Mouse (Mus musculus) neural tube, postnatal 0 days (tissue): ENCODE results near the gene Cntnap1. TPM values are rescaled to one million over a fixed set of nuclear protein-coding genes. Genes with fewer than 3 reads are reported as not detected.

Source experiments
- microRNA-seq: library from miRNA; unstranded; fragments of <30 nt; microRNA quantifications from one replicate; pipeline ENCODE4, GENCODE M21; 2016
- polyA plus RNA-seq: library from polyadenylated mRNA; unstranded; fragments of >200 nt; fragmentation: Nextera tagmentation; extraction: Ambion mirVana; gene quantifications from 2 replicates; pipeline ENCODE4 v1.2.1, GENCODE M21; 2015

The Cntnap1 gene
- polyA plus RNA-seq, result 13.6 and 14.3 TPM in 2 replicates

DNA sequence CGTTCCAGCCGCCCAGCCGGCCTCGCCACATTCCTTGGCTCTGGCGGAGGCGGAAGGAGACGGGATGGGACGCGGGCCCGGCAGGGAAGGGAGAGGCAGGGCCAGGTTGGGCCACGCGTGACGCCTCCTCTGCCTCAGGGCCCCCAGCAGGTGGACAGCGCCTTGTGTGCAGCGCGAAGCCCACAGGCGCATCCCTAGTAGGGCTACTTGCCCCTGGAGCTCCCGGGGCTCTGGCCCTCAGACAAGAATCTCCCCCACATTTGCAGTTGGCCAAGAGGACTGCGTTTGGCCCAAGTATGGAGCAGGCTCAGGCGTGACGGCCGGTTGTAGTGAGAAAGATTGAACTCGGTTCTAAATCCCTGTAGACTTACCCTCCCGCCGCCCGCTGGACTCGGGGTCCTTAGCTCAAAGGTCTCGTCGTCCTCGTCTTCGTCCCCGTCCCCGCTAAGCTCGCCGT lies at the start of gene Cntnap1:
TSS of gene Cntnap1 (plus strand) at position 170 of the 457 bp plus-strand sequence.

GRCm38 (mm10) chr11:101155728-101156371 lies 14.5 kb upstream of the Cntnap1 start, which contains the start of gene Tubg2:
Tubg2 (plus strand) TSS chr11:101155907.

GRCm38 (mm10) chr11:101170811-101171610 lies 688 bp downstream of the Cntnap1 start, which contains the start of gene Plekhh3:
Plekhh3 (minus strand) TSS chr11:101171351.

GRCm38 (mm10) chr11:101174851-101175628 lies 4.7 kb downstream of the Cntnap1 start, which contains the start of gene Ccr10:
Ccr10 (minus strand) TSS chr11:101175443.

GRCm38 (mm10) chr11:101226065-101226701 lies 55.9 kb downstream of the Cntnap1 start, which contains the start of gene Ezh1:
Ezh1 (minus strand) TSS chr11:101226463.

Small RNA genes within 50 kb of the gene (microRNA-seq; reads per million reads assigned to microRNA genes)
- gene Gm27626, result not detected

Other genes starting within 250 kb of the Cntnap1 start
- 49.0 and 55.4 TPM in 2 replicates for gene Stat3, start 231.0 kb upstream of the Cntnap1 start, polyA plus RNA-seq
- gene Cavin1, start 199.6 kb upstream of the Cntnap1 start, polyA plus RNA-seq, result 52.5 and 68.3 TPM in 2 replicates
- 156 and 176 TPM in 2 replicates for gene Atp6v0a1, start 161.1 kb upstream of the Cntnap1 start, polyA plus RNA-seq
- 12.8 and 12.9 TPM in 2 replicates for gene Naglu, start 100.5 kb upstream of the Cntnap1 start, polyA plus RNA-seq
- gene Hsd17b1, start 92.1 kb upstream of the Cntnap1 start, polyA plus RNA-seq, result 0.18 and 0.28 TPM in 2 replicates
- gene Coasy, start 88.0 kb upstream of the Cntnap1 start, polyA plus RNA-seq, result 30.7 and 32.2 TPM in 2 replicates
- gene Mlx, start 83.2 kb upstream of the Cntnap1 start, polyA plus RNA-seq, result 66.4 and 68.3 TPM in 2 replicates
- gene Psmc3ip, start 75.1 kb upstream of the Cntnap1 start, polyA plus RNA-seq, result 11.4 and 15.9 TPM in 2 replicates
- gene Retreg3, start 50.6 kb upstream of the Cntnap1 start, polyA plus RNA-seq, result 21.0 and 22.1 TPM in 2 replicates
- gene Tubg1, start 50.6 kb upstream of the Cntnap1 start, polyA plus RNA-seq, result 61.3 and 65.4 TPM in 2 replicates
- gene Tubg2, start 14.6 kb upstream of the Cntnap1 start, polyA plus RNA-seq, result 62.5 and 67.4 TPM in 2 replicates
- gene Plekhh3, start 828 bp downstream of the Cntnap1 start, polyA plus RNA-seq, result 7.9 and 10.5 TPM in 2 replicates
- gene Ccr10, start 4.9 kb downstream of the Cntnap1 start, polyA plus RNA-seq, result 0.56 and 1.0 TPM in 2 replicates
- 21.5 and 25.4 TPM in 2 replicates for gene Ezh1, start 55.9 kb downstream of the Cntnap1 start, polyA plus RNA-seq
- 143 and 155 TPM in 2 replicates for gene Ramp2, start 75.5 kb downstream of the Cntnap1 start, polyA plus RNA-seq
- 129 and 133 TPM in 2 replicates for gene Vps25, start 83.2 kb downstream of the Cntnap1 start, polyA plus RNA-seq
- gene Wnk4, start 90.0 kb downstream of the Cntnap1 start, polyA plus RNA-seq, result 5.9 and 6.4 TPM in 2 replicates
- 0.48 and 1.0 TPM in 2 replicates for gene Cntd1, start 108.5 kb downstream of the Cntnap1 start, polyA plus RNA-seq
- 229 and 252 TPM in 2 replicates for gene Coa3, start 108.6 kb downstream of the Cntnap1 start, polyA plus RNA-seq
- gene Becn1, start 131.8 kb downstream of the Cntnap1 start, polyA plus RNA-seq, result 131 and 140 TPM in 2 replicates
- 80.5 and 81.0 TPM in 2 replicates for gene Psme3, start 145.7 kb downstream of the Cntnap1 start, polyA plus RNA-seq
- 0.46 and 0.64 TPM in 2 replicates for gene Aoc2, start 154.5 kb downstream of the Cntnap1 start, polyA plus RNA-seq
- gene Aoc3, start 160.1 kb downstream of the Cntnap1 start, polyA plus RNA-seq, result 0.18 and 0.34 TPM in 2 replicates
- not detected in 2 replicates for gene G6pc, start 197.0 kb downstream of the Cntnap1 start, polyA plus RNA-seq
- gene Aarsd1, start 247.1 kb downstream of the Cntnap1 start, polyA plus RNA-seq, result 84.4 and 90.0 TPM in 2 replicates